Mouse (Mus musculus): ENCODE results near the gene Ubl3. TPM values are rescaled to one million over a fixed set of nuclear protein-coding genes. Genes with fewer than 3 reads are reported as not detected.

Gene Ubl3
- polyA plus RNA-seq, 1 experiment from 2014 or later, result 68.8 TPM

GRCm38 (mm10) chr5:148495173-148495572 lies 57.4 kb downstream of the Ubl3 start:
- H3K9me3 ChIP-seq (replicated peaks), result no peaks in the 10 kb centered on the region; the same call in 1 of the 2 replicates
- no peak overlapping the region for H3K4me3 ChIP-seq (replicated peaks)
- peak; percentile 53; the same call in 1 of the 2 replicates for ATAC-seq (replicated peaks; ENCODE audit: low FRiP score)
- whole genome bisulfite sequencing, result 28% methylated on average over 10 of the region's 10 CpGs
- no peak overlapping the region for H3K27ac ChIP-seq
- H3K9ac ChIP-seq, result no peak overlapping the region
- no peaks in the 10 kb centered on the region for H3K27me3 ChIP-seq
- peak overlapping the region; percentile 14; the same call in 1 of the 2 replicates for H3K4me2 ChIP-seq
- peaks cover 7% of the 10 kb centered on the region for H3K4me1 ChIP-seq
- H3K36me3 ChIP-seq, result no peaks in the 10 kb centered on the region

DNA sequence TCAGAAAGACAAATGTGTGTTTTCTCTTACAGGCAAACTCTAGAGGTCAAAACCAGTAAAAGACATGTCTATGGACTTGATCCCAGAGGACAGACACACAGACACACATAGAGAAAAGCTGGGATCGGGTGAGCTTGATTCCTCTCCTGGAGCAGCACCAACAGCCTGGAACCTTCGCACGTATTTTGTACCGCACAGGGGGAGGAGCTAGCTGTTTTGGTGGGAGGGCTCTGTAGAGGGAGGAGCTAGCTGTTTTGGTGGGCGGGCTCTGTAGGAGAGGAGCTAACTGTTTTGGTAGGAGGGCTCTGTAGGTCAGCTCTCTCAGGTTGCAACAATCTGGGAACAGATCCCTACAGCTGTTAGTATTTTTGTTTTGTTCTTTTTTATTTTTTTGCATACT lies 58.3 kb downstream of the Ubl3 start:
- Histone ChIP-seq H3K27me3 (no peaks in the 10 kb centered on the region), H3K4me3 (replicated peaks) (no peak overlapping the region), H3K27ac (no peak overlapping the region), H3K9me3 (replicated peaks) (no peaks in the 10 kb centered on the region; the same call in 1 of the 2 replicates), H3K36me3 (no peaks in the 10 kb centered on the region), H3K9ac (no peak overlapping the region), H3K4me1 (peaks cover 16% of the 10 kb centered on the region), H3K4me2 (no peak overlapping the region)
- WGBS, result 92% methylated on average over 5 of the region's 5 CpGs
- no peak for ATAC-seq (replicated peaks; ENCODE audit: low FRiP score)

GRCm38 (mm10) chr5:148493025-148493424 lies 59.6 kb downstream of the Ubl3 start:
- no peaks in the 10 kb centered on the region for H3K27me3 ChIP-seq
- no peak overlapping the region for H3K4me2 ChIP-seq
- WGBS, result 89% methylated on average over 4 of the region's 4 CpGs
- no peaks in the 10 kb centered on the region for H3K36me3 ChIP-seq
- H3K9ac ChIP-seq, result no peak overlapping the region
- H3K27ac ChIP-seq, result no peak overlapping the region
- no peak for ATAC-seq (replicated peaks; ENCODE audit: low FRiP score)
- H3K4me3 ChIP-seq (replicated peaks), result no peak overlapping the region
- no peaks in the 10 kb centered on the region; the same call in 1 of the 2 replicates for H3K9me3 ChIP-seq (replicated peaks)
- H3K4me1 ChIP-seq, result peaks cover 19% of the 10 kb centered on the region

DNA sequence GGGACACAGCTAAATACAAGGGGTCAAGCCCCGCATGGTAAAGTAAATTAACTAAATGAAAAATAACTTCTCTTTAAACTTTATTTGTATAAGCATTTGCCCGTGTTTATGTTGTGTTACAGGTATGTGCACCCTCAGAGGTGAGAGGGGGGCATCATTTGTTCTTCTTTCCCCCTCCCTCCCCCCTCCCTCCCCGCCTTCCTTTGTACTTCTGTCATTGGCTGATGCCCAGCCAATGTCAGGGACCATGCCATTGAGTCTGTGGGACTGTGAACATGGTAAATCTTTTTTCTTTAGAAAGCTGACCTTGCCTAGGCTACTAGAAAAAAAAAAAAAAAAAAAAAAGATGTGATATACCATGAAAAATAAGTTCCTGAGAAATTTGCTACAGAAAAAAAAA lies 62.2 kb downstream of the Ubl3 start:
- Histone ChIP-seq H3K9ac (no peak overlapping the region), H3K27me3 (no peaks in the 10 kb centered on the region), H3K4me3 (replicated peaks) (no peak overlapping the region), H3K27ac (no peak overlapping the region), H3K36me3 (no peaks in the 10 kb centered on the region), H3K4me1 (peaks cover 17% of the 10 kb centered on the region), H3K9me3 (replicated peaks) (no peaks in the 10 kb centered on the region), H3K4me2 (peak overlapping the region; percentile 32; the same call in 1 of the 2 replicates)
- WGBS, result 65% methylated on average over 3 of the region's 3 CpGs
- no peak for ATAC-seq (replicated peaks; ENCODE audit: low FRiP score)

DNA sequence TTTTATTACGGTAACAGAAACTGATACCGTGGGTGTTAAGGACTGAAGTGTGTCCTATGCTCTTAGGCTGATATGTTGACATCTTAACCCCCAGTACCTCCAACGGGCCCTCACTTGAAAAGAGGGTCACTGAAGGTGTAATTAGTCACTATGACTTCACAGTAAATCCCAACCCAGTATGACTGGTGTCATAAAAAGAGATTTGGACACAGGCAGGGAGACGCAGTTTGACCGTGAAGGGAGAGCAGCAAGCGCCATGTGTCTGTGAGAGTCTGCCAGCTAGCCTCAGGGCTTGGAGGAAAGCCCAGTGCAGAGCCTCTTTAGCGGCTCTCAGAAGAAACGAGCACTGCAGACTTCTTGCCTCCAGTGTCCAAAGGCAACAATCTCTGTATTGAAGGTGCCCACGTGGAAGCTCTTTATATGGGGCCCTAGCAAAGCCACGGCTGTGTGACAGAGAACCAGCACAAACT lies 62.8 kb downstream of the Ubl3 start:
- H3K27me3 ChIP-seq, result no peaks in the 10 kb centered on the region
- H3K36me3 ChIP-seq, result no peaks in the 10 kb centered on the region
- H3K4me1 ChIP-seq, result peaks cover 14% of the 10 kb centered on the region
- H3K4me3 ChIP-seq (replicated peaks), result no peak overlapping the region
- no peaks in the 10 kb centered on the region for H3K9me3 ChIP-seq (replicated peaks)
- WGBS, result 22% methylated on average over 10 of the region's 10 CpGs
- peak overlapping the region; percentile 22; the same call in 1 of the 2 replicates for H3K27ac ChIP-seq
- H3K4me2 ChIP-seq, result peak overlapping the region; percentile 32
- no peak overlapping the region for H3K9ac ChIP-seq
- peak; percentile 48; the same call in 1 of the 2 replicates for ATAC-seq (replicated peaks; ENCODE audit: low FRiP score)

DNA sequence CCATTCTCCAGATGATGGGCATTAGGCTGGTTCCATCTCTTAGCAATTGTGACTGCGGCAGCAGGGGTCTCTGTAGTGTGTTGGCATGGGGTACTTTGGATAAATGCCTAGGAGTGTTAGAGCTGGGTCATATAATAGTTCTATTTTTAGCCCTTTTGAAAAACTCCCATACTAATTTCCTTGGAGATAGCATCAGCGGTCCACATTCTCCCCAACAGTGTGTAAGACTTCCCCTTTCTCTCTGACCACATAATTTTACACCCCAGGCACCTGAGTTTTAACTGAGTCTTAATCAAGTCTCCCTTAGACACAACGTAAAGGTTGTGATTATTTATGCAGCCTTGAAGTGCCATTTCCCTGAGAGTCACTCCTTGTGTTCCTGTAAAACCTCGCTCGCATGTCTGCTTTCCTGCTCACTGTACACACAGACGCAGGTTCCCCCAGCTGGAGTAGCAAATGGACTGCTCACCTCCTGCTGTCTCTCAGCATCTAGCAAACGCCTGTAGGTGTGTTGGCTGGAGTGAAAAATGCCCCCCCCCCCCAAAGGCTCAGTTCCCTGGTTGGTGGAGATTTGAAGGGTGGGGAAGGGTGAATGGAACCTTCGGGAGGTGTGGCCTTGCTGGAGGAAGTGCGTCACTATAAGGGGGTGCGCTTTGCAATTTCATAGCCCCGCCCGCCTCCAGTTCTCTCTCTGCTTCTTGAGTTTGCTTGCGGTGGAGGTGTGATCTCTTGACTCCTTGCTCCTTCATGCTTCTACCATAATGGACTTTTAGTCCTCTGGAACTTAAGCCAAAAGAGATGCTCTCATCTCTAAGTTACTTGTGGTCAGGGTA lies 63.5 kb downstream of the Ubl3 start:
- no peak overlapping the region for H3K9ac ChIP-seq
- 50% methylated on average over 13 of the region's 13 CpGs for WGBS
- no peak overlapping the region for H3K4me3 ChIP-seq (replicated peaks)
- H3K27me3 ChIP-seq, result no peaks in the 10 kb centered on the region
- peak; percentile 61 for ATAC-seq (replicated peaks; ENCODE audit: low FRiP score)
- H3K27ac ChIP-seq, result peak overlapping the region; percentile 23; the same call in 1 of the 2 replicates
- H3K36me3 ChIP-seq, result no peaks in the 10 kb centered on the region
- no peaks in the 10 kb centered on the region for H3K9me3 ChIP-seq (replicated peaks)
- H3K4me2 ChIP-seq, result peak overlapping the region; percentile 32
- peaks cover 14% of the 10 kb centered on the region for H3K4me1 ChIP-seq

GRCm38 (mm10) chr5:148486202-148486601 lies 66.4 kb downstream of the Ubl3 start:
- Histone ChIP-seq H3K9me3 (replicated peaks) (no peaks in the 10 kb centered on the region), H3K36me3 (no peaks in the 10 kb centered on the region), H3K4me3 (replicated peaks) (no peak overlapping the region), H3K4me2 (no peak overlapping the region), H3K27me3 (no peaks in the 10 kb centered on the region), H3K4me1 (peaks cover 14% of the 10 kb centered on the region), H3K9ac (no peak overlapping the region), H3K27ac (no peak overlapping the region)
- 80% methylated on average over 11 of the region's 11 CpGs for WGBS
- ATAC-seq (replicated peaks; ENCODE audit: low FRiP score), result no peak

GRCm38 (mm10) chr5:148481745-148482144 lies 70.8 kb downstream of the Ubl3 start:
- 75% methylated on average over 3 of the region's 3 CpGs for WGBS
- no peaks in the 10 kb centered on the region for H3K27me3 ChIP-seq
- H3K9ac ChIP-seq, result no peak overlapping the region
- no peak for ATAC-seq (replicated peaks; ENCODE audit: low FRiP score)
- H3K27ac ChIP-seq, result no peak overlapping the region
- H3K4me1 ChIP-seq, result no peaks in the 10 kb centered on the region
- no peak overlapping the region for H3K4me2 ChIP-seq
- H3K36me3 ChIP-seq, result no peaks in the 10 kb centered on the region
- no peak overlapping the region for H3K4me3 ChIP-seq (replicated peaks)
- no peaks in the 10 kb centered on the region for H3K9me3 ChIP-seq (replicated peaks)

DNA sequence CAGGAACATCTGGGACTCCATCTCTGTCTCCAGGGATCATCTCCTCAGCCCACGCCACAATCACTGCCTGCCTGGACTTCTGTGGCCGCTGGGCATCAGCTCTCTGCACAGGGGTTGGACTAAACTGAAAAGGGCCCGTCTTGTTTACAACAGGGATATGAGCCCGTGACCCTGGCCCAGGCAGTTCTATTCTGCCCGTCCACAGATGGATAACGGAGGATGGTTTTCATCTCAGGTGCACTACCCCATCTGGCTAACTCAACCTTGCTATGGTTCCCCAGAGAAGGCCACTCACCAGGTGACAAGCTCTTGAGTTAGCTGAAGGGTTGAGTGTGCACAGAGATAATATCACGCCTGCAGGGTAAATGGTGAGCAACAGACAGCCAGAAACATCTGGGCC lies 78.2 kb downstream of the Ubl3 start:
- 78% methylated on average over 7 of the region's 7 CpGs for WGBS
- H3K4me3 ChIP-seq (replicated peaks), result no peak overlapping the region
- no peak for ATAC-seq (replicated peaks; ENCODE audit: low FRiP score)

DNA sequence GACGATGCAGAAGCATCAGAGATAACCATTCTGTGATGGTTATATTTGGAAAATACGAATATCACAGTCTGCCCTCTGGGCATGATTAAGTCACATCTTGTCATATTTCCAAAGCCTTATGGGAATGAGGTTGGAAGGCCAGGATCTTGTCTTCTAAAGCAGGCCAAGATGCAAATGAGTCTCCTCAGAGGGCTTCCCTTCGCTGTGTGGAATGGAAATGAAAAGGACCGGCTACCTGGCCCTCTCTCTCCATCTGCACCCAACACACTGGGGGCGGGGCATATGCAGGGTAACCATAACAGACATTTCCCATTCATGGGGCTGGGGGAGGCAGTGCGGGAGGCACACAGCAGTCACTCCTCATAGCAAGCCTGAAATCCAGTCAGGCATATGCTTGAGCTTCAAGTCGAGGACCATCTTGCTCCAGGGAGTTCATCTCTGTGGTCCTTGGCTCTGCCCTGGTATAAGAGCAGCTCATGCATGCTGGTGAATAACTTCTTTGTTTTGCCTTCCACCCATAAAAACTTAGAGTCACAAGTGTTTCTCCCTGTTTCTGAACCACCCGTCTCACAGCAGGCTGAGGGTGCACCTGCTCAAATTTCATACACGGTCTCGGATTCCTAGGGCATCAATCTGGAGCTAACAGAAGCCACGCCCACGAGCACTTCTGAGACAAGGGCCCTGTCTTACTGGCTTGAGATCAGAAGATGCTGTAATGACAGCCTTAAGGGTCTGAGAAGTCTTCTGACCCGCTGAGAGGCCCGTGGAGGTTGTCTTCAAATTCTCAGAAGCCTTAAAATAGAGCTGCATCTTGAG lies 83.8 kb downstream of the Ubl3 start:
- Histone ChIP-seq H3K4me1 (peaks cover 23% of the 10 kb centered on the region), H3K4me2 (no peak overlapping the region), H3K9ac (no peak overlapping the region), H3K36me3 (no peaks in the 10 kb centered on the region), H3K4me3 (replicated peaks) (no peak overlapping the region), H3K9me3 (replicated peaks) (no peaks in the 10 kb centered on the region), H3K27me3 (no peaks in the 10 kb centered on the region), H3K27ac (peak overlapping the region; percentile 55)
- peak; percentile 64 for ATAC-seq (replicated peaks; ENCODE audit: low FRiP score)
- WGBS, result 36% methylated on average over 14 of the region's 14 CpGs

More for the DNA sequence above, 78.2 kb downstream of the Ubl3 start:
- no peaks in the 10 kb centered on the region for H3K27me3 ChIP-seq
- no peaks in the 10 kb centered on the region for H3K36me3 ChIP-seq
- H3K9ac ChIP-seq, result no peak overlapping the region
- H3K4me2 ChIP-seq, result no peak overlapping the region
- H3K27ac ChIP-seq, result no peak overlapping the region
- H3K9me3 ChIP-seq (replicated peaks), result no peaks in the 10 kb centered on the region
- no peaks in the 10 kb centered on the region for H3K4me1 ChIP-seq

DNA sequence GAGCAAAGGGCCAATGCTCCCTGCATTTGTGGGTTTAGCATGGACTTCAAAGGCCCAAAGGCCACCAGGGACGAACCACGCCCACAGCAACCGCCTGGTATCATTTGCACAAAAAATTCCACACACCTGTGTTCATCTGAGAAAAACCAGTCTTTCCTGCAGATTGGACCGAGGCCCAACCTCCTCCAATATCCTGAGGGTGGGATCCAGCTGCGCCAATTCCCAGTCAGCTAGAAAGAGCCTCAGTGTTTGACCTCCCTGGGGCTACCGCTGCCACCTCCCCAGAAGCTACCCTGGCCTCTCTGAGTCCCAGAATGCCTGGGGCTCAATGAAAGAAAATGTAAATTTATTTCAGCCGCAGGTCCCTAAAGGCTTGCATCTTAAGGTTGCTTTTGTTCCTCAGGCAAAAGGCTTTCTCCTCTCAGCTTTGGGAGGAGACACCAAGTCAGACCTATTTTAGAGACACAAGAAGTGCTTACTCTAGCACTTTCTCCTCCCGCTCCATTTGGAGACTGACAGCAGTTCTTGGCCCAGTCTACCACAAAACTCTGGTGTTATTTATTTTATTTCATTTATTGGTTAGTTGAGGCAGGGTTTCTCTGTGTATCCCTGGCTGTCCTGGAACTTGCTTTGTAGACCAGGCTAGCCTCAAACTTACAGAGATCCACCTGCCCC lies 85.5 kb downstream of the Ubl3 start:
- Histone ChIP-seq H3K9ac (no peak overlapping the region), H3K4me1 (peaks cover 23% of the 10 kb centered on the region), H3K9me3 (replicated peaks) (no peaks in the 10 kb centered on the region), H3K4me2 (no peak overlapping the region), H3K4me3 (replicated peaks) (no peak overlapping the region), H3K36me3 (no peaks in the 10 kb centered on the region), H3K27ac (no peak overlapping the region), H3K27me3 (no peaks in the 10 kb centered on the region)
- ATAC-seq (replicated peaks; ENCODE audit: low FRiP score), result no peak
- 48% methylated on average over 8 of the region's 8 CpGs for WGBS
